Mouse (Mus musculus): Measurements from ENCODE around the gene Gtpbp1.

- TF ChIP-seq CTCF (IDR thresholded peaks at IDR 0.05; ENCODE audit: low read depth, low read length) (no peak), POLR2A (IDR thresholded peaks at IDR 0.05; ENCODE audit: extremely low read depth, insufficient read depth, low read length) (no peak)
Measured at GRCm38 (mm10) chr15:79768302-79768701, 77.7 kb downstream of the Gtpbp1 start.
